Mouse (Mus musculus) gastrocnemius, adult 2 months (tissue): ENCODE measurements around the gene Wdr83. TPM values are rescaled to one million over a fixed set of nuclear protein-coding genes. Genes with fewer than 3 reads are reported as not detected.
A peak's percentile ranks its signal among the peaks of the same experiment; 100 is the strongest.

Source experiments
- DNase-seq: peaks from one replicate; pipeline ENCODE4 v3.0.0; 2022
- H3K27ac ChIP-seq: fragments of 200-600 bp; 2 replicates; pipeline ENCODE4 v1.8.1; 2022; ENCODE audit warnings: mild to moderate bottlenecking
- H3K4me3 ChIP-seq: fragments of 200-600 bp; 2 replicates; pipeline ENCODE4 v1.8.1; 2022; ENCODE audit warnings: mild to moderate bottlenecking, moderate library complexity
- CTCF ChIP-seq: fragments of 200-600 bp; IDR thresholded peaks from 2 replicates; pipeline ENCODE4 v1.8.1; 2022; ENCODE audit warnings: antibody characterized with exemption, mild to moderate bottlenecking, moderate library complexity
- intact Hi-C: fragments of 180-260 bp; cut with DNase I; formaldehyde crosslinking; loops from one replicate; pipeline ENCODE4 v1.15.1; 2025
- total RNA-seq, 2 experiments: library from RNA; stranded (reverse); gene quantifications; 2 replicates each; pipeline ENCODE4 v1.2.3; 2021

Wdr83 gene
- total RNA-seq, 2 experiments from 2014 or later, result 16.5 to 17.2 TPM

DNA sequence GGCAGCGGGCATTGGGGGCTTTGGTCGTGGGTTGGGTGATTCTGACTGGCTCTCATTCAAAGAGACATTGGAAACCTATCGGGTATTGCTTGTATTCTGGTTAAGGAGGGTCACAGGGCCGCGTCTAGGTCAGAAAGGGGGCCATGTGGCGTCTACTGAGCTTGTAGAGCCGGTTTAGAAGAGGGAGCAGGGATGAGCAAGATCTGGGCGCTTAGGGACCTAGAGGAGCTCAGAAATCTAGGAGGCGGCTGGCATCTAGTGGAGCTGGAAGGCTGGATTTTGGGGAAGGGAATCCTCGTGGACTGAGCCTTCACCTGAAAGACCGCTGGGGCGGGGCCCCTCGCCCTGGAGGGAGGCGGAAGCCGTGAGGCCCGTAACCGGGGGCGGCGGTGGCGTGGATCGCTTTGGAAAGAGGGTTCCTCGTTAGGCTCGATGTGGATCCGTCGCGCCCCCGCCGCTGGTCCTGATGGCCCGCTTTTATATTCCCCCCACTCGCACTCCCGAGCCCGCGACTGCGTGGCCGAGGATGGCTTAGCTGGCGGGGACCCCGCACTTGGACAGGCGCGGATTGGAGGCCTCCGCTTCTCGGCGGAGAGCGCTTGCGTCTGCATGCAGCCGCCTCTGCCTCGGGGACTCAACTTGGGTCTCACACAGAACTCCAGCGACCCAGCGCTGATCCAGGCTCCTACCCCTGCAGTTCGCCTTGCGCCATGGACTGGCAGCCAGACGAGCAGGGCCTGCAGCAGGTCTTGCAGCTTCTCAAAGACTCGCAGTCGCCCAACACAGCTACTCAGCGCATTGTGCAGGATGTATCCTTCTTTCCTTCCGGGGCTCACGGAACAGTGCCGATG is 43.2 kb downstream of the Wdr83 start:
- peak overlapping the region; percentile 98 for H3K27ac ChIP-seq
- intact Hi-C loops, result no loop called here
- TF ChIP-seq CTCF, result no peak
- DNase-seq, result peak; percentile 63
- H3K4me3 ChIP-seq, result peak overlapping the region; percentile 95

DNA sequence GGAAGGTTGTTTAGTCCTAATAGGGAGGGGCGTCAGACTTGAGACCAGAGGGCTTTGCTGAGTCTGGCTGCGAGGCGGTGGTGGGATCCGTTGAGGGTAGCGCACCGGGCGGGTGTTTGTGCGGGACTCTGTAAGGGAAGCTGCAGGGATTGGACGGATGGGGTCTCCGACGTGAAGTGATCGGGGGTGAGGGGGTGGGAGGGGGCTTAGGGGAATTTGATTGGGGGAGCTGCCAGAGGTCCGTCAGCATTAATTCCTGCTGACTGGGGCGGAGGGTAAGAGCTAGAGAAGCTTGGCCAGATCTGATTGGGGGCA is 43.8 kb downstream of the Wdr83 start:
- TF ChIP-seq CTCF, result no peak
- H3K27ac ChIP-seq, result peak overlapping the region; percentile 98
- H3K4me3 ChIP-seq, result peak overlapping the region; percentile 95
- intact Hi-C loops, result no loop called here
- peak; percentile 48 for DNase-seq

GRCm38 (mm10) chr8:85036718-85037365 is 44.3 kb downstream of the Wdr83 start, which contains the start of gene Tnpo2:
Gene Tnpo2, plus strand, starts transcription at chr8:85036915.
- intact Hi-C loops, result no loop called here
- peak; percentile 93 for DNase-seq
- TF ChIP-seq CTCF, result no peak
- H3K27ac ChIP-seq, result peak within 1 kb of the TSS; percentile 98
- peak within 1 kb of the TSS; percentile 95 for H3K4me3 ChIP-seq

GRCm38 (mm10) chr8:85036381-85036717 is 44.8 kb downstream of the Wdr83 start:
- Histone ChIP-seq H3K27ac (peak overlapping the region; percentile 98), H3K4me3 (peak overlapping the region; percentile 95)
- TF ChIP-seq CTCF, result no peak
- intact Hi-C loops, result no loop called here
- DNase-seq, result no peak

DNA sequence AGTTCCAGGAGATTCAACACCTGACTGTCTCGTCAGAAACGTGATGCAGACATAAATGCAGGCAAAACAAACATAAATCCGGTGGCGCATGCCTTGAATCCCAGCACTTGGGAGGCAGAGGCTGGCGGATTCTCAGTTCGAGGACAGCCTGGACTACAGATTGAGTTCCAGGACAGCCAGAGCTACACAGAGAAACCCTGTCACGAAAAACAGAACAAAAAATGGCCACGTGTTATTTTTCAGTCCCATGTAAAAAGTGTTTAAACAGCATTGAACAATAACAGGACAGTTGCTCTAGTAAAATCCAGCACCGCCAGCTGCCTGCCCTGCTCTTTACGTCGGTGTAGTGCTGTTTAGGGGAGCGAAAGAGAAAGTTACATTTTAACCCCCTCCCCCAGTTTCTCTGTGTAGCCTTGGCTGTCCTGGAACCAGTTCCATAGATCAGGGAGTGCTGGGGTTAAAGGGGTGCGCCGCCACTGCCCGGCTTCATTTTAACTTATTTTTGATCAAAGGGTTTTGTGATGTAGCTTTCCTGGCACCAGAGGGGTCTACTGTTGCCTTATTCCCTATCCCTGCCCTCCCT is 45.3 kb downstream of the Wdr83 start:
- intact Hi-C loops, result no loop called here
- peak overlapping the region; percentile 98 for H3K27ac ChIP-seq
- peak overlapping the region; percentile 95 for H3K4me3 ChIP-seq
- no peak for DNase-seq
- no peak for TF ChIP-seq CTCF

DNA sequence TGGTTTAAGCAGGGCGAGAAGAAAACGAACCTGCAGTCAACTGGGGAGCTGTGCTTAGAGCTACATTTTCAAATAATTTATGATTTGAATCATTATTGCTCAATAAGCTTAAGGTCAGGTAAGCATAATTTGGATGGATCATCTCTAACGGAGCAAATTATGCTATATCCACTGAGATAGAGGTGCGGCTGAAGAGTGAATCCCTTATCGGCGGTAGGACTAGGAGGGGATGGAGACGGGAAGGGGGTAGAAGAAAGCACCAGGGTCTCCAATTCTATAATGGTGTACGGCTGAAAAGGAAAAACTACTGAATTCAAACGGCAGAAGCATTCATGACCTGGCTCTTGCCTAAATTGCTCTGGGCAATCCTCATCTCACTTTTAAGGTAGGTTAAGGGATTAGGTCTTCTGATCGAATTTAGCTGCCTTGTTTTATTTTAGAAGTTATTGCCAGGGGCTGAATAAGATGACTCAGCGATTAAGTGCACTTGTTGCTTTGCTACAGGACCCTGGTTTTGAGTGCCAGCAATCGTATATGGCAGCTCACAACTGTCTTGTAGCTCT is 45.9 kb downstream of the Wdr83 start:
- intact Hi-C loops, result no loop called here
- no peak for TF ChIP-seq CTCF
- Histone ChIP-seq H3K4me3 (peak overlapping the region; percentile 95), H3K27ac (peak overlapping the region; percentile 98)
- no peak for DNase-seq

DNA sequence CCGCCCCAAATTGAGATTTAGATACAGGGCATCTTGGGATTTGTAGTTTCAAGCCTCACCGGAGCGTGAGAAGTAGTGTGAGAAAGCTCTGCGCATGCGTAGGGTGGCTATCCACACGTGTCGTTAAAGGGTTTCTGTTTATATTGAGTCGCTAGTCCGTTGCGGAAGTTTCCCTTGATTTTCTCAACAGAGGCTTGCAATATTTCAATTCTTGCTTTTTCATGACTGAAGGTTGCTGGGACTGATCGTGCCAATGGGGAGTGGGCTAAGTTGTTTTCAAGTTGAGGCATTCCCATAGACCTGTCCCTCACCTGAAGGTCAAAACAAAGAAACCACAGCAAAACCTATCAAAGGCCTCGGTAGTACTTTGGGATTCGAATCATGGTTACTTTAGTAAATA is 46.3 kb downstream of the Wdr83 start:
- peak; percentile 83 for DNase-seq
- Histone ChIP-seq H3K4me3 (peak overlapping the region; percentile 95), H3K27ac (peak overlapping the region; percentile 98)
- intact Hi-C loops, result no loop called here
- TF ChIP-seq CTCF, result no peak

- Histone ChIP-seq H3K4me3 (no peak overlapping the region), H3K27ac (no peak overlapping the region)
- DNase-seq, result no peak
- intact Hi-C loops, result no loop called here
- TF ChIP-seq CTCF, result no peak
Observed at GRCm38 (mm10) chr8:85033867-85034266, 47.2 kb downstream of the Wdr83 start.

GRCm38 (mm10) chr8:85032622-85033311 is 48.3 kb downstream of the Wdr83 start:
- H3K4me3 ChIP-seq, result no peak overlapping the region
- peak overlapping the region; percentile 62 for H3K27ac ChIP-seq
- intact Hi-C loops, result no loop called here
- no peak for TF ChIP-seq CTCF
- no peak for DNase-seq

GRCm38 (mm10) chr8:85029271-85029670 is 51.8 kb downstream of the Wdr83 start:
- DNase-seq, result no peak
- no peak for TF ChIP-seq CTCF
- Histone ChIP-seq H3K4me3 (peak overlapping the region; percentile 89), H3K27ac (no peak overlapping the region; the same call in 1 of the 2 replicates)
- intact Hi-C loops, result loop anchor here (5.0 kb wide), 1 partner anchor 62 kb away; the partner anchor contains the start of genes Gm49661, Prdx2 and Rnaseh2a

DNA sequence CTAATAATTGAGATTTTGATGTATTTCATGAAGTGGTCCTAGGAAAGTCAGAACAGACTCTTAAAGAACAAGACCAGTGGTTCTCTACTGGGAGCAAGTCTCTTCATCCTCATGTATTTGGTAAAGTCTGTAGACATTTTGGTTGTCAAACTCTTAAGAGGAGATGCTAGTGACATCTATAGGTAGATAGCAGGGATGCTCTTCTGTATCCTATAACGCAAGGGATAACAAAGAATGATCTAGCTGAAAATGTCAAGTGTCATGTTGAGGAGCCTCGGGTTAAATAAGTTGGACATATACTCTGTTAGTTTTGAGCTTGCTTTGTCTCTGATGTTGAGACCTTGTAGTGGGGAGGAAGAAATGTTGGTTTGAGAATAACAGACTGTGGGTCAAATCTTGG is 53.2 kb downstream of the Wdr83 start:
- DNase-seq, result no peak
- intact Hi-C loops, result loop anchor here (5.0 kb wide), 1 partner anchor 61 kb away; the partner anchor contains the start of genes Gm49661, Prdx2 and Rnaseh2a
- peak overlapping the region; percentile 96 for H3K27ac ChIP-seq
- no peak for TF ChIP-seq CTCF
- peak overlapping the region; percentile 89 for H3K4me3 ChIP-seq

- intact Hi-C loops, result loop anchor here (5.0 kb wide), 1 partner anchor 60 kb away; the partner anchor contains the start of genes Gm49661, Prdx2 and Rnaseh2a
- Histone ChIP-seq H3K4me3 (peak overlapping the region; percentile 89), H3K27ac (peak overlapping the region; percentile 96)
- no peak for TF ChIP-seq CTCF
- DNase-seq, result no peak
Observed at GRCm38 (mm10) chr8:85027516-85027855, 53.6 kb downstream of the Wdr83 start.
